Mouse (Mus musculus) hindbrain, postnatal 0 days (tissue): ENCODE data around the gene Asap2. TPM values are rescaled to one million over a fixed set of nuclear protein-coding genes. Genes with fewer than 3 reads are reported as not detected.

Experiments
- ATAC-seq: fragments of 200-750 bp; cut with Nextera tagmentation; 2 replicates; pipeline ENCODE4 v1.8.0; 2017; ENCODE audit warnings: mild to moderate bottlenecking, moderate TSS enrichment, moderate library complexity
- DNase-seq: peaks from one replicate; pipeline ENCODE4 v3.0.0-alpha.2; 2015; ENCODE audit warnings: low spot score
- H3K27ac ChIP-seq: fragments of 300-500 bp; sonication (generic); 2 replicates; pipeline ENCODE4 v1.5.1; 2014; ENCODE audit warnings: mild to moderate bottlenecking
- H3K27me3 ChIP-seq: fragments of 300-500 bp; sonication (generic); 2 replicates; pipeline ENCODE4 v1.6.1; 2014; ENCODE audit warnings: low read length, mixed read lengths; ENCODE audit not compliant: insufficient read depth
- H3K36me3 ChIP-seq: fragments of 300-500 bp; sonication (generic); 2 replicates; pipeline ENCODE4 v1.6.1; 2014; ENCODE audit warnings: low read length, mixed read lengths; ENCODE audit not compliant: insufficient read depth
- H3K4me1 ChIP-seq: fragments of 300-500 bp; sonication (generic); 2 replicates; pipeline ENCODE4 v1.6.1; 2014; ENCODE audit warnings: antibody characterized with exemption, low read length, mixed read lengths; ENCODE audit not compliant: insufficient read depth
- H3K4me2 ChIP-seq: fragments of 300-500 bp; sonication (generic); 2 replicates; pipeline ENCODE4 v1.6.1; 2014; ENCODE audit warnings: low read depth, mild to moderate bottlenecking, low read length, moderate library complexity, mixed read lengths
- H3K4me3 ChIP-seq: fragments of 300-500 bp; sonication (generic); 2 replicates; pipeline ENCODE4 v1.5.1; 2014; ENCODE audit warnings: low read length
- H3K9ac ChIP-seq: fragments of 300-500 bp; sonication (generic); replicated peaks from 2 replicates; pipeline ENCODE4 v1.6.1; 2014; ENCODE audit warnings: mild to moderate bottlenecking, low read length, moderate library complexity, mixed read lengths
- H3K9me3 ChIP-seq: fragments of 300-500 bp; sonication (generic); 2 replicates; pipeline ENCODE4 v1.6.1; 2016; ENCODE audit warnings: low read length, mixed read lengths
- CTCF ChIP-seq: IDR thresholded peaks from 2 replicates; pipeline ENCODE4 v1.5.1; 2016; ENCODE audit warnings: antibody characterized with exemption, control low read depth, low read depth
- WGBS: fragments of 180-500 bp; shearing (Covaris S2); extraction: QIAGEN DNeasy Blood & Tissue Kit; methylation state at CpG from one replicate; pipeline ENCODE4 v1.1.7; 2014; 5-methylcytosine and 5-hydroxymethylcytosine counted together
- polyA plus RNA-seq: library from polyadenylated mRNA; unstranded; fragments of >200 nt; fragmentation: Nextera tagmentation; extraction: Ambion mirVana; gene quantifications from 2 replicates; pipeline ENCODE4 v1.2.1, GENCODE M21; 2015
- total RNA-seq: library from RNA; depleted of rRNA; stranded (reverse); fragments of >200 nt; gene quantifications from 2 replicates; pipeline ENCODE4 v1.2.3, GENCODE M21; 2014

Gene Asap2
- total and polyA plus RNA-seq, 2 experiments from 2014 or later: 15.7 to 22.8 TPM

DNA sequence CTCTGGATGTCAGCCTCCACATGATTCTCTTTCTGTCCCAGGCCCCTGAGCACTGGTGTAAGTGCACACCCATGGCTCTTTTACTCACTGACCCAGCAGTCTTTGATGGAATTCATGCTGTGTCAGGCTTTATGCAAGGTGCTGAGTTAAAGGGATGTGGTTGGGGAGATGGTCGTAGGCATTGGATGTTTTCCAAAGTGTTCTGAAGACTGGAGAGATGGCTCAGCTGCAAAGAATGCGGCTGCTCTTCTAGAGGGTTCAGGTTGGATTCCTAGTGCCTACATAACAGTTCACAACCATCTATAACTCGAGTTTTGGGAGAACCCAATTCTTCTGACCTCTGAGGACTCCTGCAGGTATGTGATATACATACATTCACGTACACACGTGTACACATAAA, 217.2 kb downstream of the Asap2 start:
- H3K27ac ChIP-seq: no peak overlapping the region
- DNase-seq (no peak), ATAC-seq (no peak)
- no peaks in the 10 kb centered on the region for H3K9me3 ChIP-seq
- no peaks in the 10 kb centered on the region; the same call in 1 of the 2 replicates for H3K4me1 ChIP-seq
- peaks cover 4% of the 10 kb centered on the region; the same call in 1 of the 2 replicates for H3K36me3 ChIP-seq
- 81% methylated on average over 5 of the region's 5 CpGs for WGBS
- TF ChIP-seq CTCF: no peak
- H3K4me3 ChIP-seq: no peak overlapping the region
- no peaks in the 10 kb centered on the region for H3K27me3 ChIP-seq
- no peak overlapping the region for H3K9ac ChIP-seq
- H3K4me2 ChIP-seq: no peak overlapping the region

- H3K27me3 ChIP-seq: no peaks in the 10 kb centered on the region
- no peak overlapping the region for H3K9ac ChIP-seq
- H3K9me3 ChIP-seq: no peaks in the 10 kb centered on the region
- no peak overlapping the region for H3K4me3 ChIP-seq
- TF ChIP-seq CTCF: no peak
- H3K27ac ChIP-seq: no peak overlapping the region
- 88% methylated on average over 11 of the region's 11 CpGs for WGBS
- DNase-seq (no peak), ATAC-seq (no peak)
- H3K36me3 ChIP-seq: peaks cover 8% of the 10 kb centered on the region; the same call in 1 of the 2 replicates
- no peaks in the 10 kb centered on the region; the same call in 1 of the 2 replicates for H3K4me1 ChIP-seq
- H3K4me2 ChIP-seq: no peak overlapping the region
Measured at GRCm38 (mm10) chr12:21208172-21208795, 218.0 kb downstream of the Asap2 start.

GRCm38 (mm10) chr12:21209273-21209672, 219.0 kb downstream of the Asap2 start:
- 55% methylated on average over 10 of the region's 10 CpGs for WGBS
- no peaks in the 10 kb centered on the region for H3K27me3 ChIP-seq
- DNase-seq: no peak
- H3K4me3 ChIP-seq: no peak overlapping the region
- no peak overlapping the region for H3K27ac ChIP-seq
- H3K4me2 ChIP-seq: no peak overlapping the region
- no peak overlapping the region for H3K9ac ChIP-seq
- TF ChIP-seq CTCF: no peak
- no peak for ATAC-seq
- peaks cover 13% of the 10 kb centered on the region for H3K36me3 ChIP-seq
- no peaks in the 10 kb centered on the region for H3K9me3 ChIP-seq
- H3K4me1 ChIP-seq: no peaks in the 10 kb centered on the region; the same call in 1 of the 2 replicates

DNA sequence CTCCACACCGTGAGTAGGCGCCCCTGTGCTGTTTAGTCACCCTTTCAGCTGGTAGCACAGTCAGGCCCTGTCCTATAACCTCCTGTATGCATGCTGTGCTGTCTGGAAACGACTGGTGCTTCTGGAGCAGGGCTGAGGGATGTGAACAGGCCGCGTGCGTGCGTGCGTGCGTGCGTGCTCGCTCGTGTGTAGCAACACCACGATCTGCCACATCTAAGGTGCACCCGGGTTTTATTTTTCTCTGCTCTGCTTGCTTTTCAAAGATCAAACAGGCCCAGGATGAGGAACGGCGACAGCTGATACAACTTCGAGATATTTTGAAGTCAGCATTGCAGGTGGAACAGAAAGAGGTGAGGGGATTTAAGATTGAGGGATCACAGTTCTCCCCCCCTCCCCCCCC, 222.6 kb downstream of the Asap2 start:
- no peak for DNase-seq
- 91% methylated on average over 17 of the region's 17 CpGs for WGBS
- no peak for TF ChIP-seq CTCF
- no peak for ATAC-seq
- no peak overlapping the region for H3K4me2 ChIP-seq
- H3K36me3 ChIP-seq: peaks cover 17% of the 10 kb centered on the region
- no peak overlapping the region; the same call in 1 of the 2 replicates for H3K27ac ChIP-seq
- H3K9me3 ChIP-seq: no peaks in the 10 kb centered on the region
- H3K27me3 ChIP-seq: no peaks in the 10 kb centered on the region
- H3K4me3 ChIP-seq: no peak overlapping the region
- H3K4me1 ChIP-seq: no peaks in the 10 kb centered on the region; the same call in 1 of the 2 replicates
- H3K9ac ChIP-seq: no peak overlapping the region

GRCm38 (mm10) chr12:21214551-21215165, 224.4 kb downstream of the Asap2 start:
- H3K27me3 ChIP-seq: no peaks in the 10 kb centered on the region
- H3K4me1 ChIP-seq: no peaks in the 10 kb centered on the region
- no peak for TF ChIP-seq CTCF
- H3K4me2 ChIP-seq: no peak overlapping the region
- DNase-seq: no peak
- no peak overlapping the region for H3K27ac ChIP-seq
- ATAC-seq: no peak
- 93% methylated on average over 8 of the region's 8 CpGs for WGBS
- no peak overlapping the region for H3K4me3 ChIP-seq
- H3K36me3 ChIP-seq: peaks cover 26% of the 10 kb centered on the region
- H3K9me3 ChIP-seq: no peaks in the 10 kb centered on the region
- H3K9ac ChIP-seq: no peak overlapping the region

DNA sequence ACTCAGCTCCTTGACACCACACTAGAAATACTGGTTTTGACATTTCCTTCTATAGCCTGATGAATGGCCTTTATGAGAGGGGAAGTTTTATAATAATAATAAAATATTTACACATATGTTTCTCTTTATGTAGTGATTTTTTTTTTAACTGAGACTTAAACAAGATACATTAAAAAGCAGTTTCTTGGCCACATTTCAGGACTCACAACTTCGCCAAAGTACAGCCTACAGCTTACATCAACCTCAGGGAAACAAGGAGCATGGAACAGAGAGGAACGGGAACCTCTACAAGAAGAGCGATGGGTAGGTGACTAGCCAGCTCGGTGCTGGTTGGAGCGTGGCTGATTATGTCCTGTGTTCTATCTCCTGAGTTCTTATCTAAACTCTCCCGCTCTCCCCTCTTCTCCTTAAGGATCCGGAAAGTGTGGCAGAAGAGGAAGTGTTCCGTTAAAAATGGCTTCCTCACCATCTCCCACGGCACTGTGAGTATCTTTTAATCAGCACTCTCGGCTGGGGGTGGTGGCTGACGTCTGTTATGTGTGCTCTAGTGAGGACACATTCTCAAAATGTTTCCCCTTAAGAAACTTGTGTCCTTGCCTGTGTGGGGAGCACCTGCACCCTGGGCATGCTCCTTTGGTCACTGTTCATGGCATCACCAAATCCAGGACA, 227.7 kb downstream of the Asap2 start:
- Histone ChIP-seq H3K4me1 (no peaks in the 10 kb centered on the region), H3K4me2 (no peak overlapping the region), H3K36me3 (peaks cover 23% of the 10 kb centered on the region), H3K9me3 (no peaks in the 10 kb centered on the region), H3K4me3 (no peak overlapping the region), H3K9ac (no peak overlapping the region), H3K27me3 (no peaks in the 10 kb centered on the region), H3K27ac (no peak overlapping the region)
- 81% methylated on average over 11 of the region's 11 CpGs for WGBS
- no peak for ATAC-seq
- DNase-seq: no peak
- TF ChIP-seq CTCF: no peak
